Mouse (Mus musculus): ENCODE data around the gene Large1.

DNA sequence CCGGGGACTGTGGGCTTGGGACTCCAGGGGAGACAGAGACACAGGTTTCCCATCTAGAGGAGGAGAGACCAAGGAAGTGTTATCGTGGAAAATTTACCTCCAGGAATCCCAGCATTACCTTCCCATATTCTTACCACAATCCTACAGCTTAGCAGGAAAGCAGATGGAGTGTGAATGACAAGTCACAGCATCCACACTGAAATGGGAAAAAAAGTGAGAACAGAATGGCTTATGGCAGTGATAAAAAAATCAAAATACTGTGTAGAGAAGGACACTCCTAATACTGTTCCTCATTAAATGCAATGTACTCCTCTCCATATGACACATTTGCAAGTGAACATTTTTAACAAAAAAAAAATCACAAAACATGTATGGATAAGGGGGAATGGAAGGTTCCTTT lies 221.3 kb downstream of the Large1 start:
- TF ChIP-seq POLR2A (IDR thresholded peaks at IDR 0.05; ENCODE audit: borderline replicate concordance, extremely low read depth, low read depth, low read length) (no peak), CTCF (IDR thresholded peaks at IDR 0.05; ENCODE audit: insufficient read depth, low read length) (no peak)
